Mouse (Mus musculus) CD4-positive naive resting alpha-beta T cell, adult 76 days (primary cell): ENCODE measurements around the gene Thbs3. TPM values are rescaled to one million over a fixed set of nuclear protein-coding genes. Genes with fewer than 3 reads are reported as not detected.

ENCODE experiments used
- total RNA-seq: library from RNA; stranded (reverse); gene quantifications from one replicate; pipeline ENCODE4 v1.2.4, GENCODE M21; 2023

Thbs3 gene
- 6.9 TPM for total RNA-seq

GRCm38 (mm10) chr3:89214681-89215411 is at the start of gene Thbs3:
Gene Thbs3, plus strand, starts transcription at chr3:89215180.

GRCm38 (mm10) chr3:89177242-89178106 is 37.5 kb upstream of the Thbs3 start, which contains the start of gene Scamp3:
Gene Scamp3, plus strand, starts transcription at chr3:89177473.

DNA sequence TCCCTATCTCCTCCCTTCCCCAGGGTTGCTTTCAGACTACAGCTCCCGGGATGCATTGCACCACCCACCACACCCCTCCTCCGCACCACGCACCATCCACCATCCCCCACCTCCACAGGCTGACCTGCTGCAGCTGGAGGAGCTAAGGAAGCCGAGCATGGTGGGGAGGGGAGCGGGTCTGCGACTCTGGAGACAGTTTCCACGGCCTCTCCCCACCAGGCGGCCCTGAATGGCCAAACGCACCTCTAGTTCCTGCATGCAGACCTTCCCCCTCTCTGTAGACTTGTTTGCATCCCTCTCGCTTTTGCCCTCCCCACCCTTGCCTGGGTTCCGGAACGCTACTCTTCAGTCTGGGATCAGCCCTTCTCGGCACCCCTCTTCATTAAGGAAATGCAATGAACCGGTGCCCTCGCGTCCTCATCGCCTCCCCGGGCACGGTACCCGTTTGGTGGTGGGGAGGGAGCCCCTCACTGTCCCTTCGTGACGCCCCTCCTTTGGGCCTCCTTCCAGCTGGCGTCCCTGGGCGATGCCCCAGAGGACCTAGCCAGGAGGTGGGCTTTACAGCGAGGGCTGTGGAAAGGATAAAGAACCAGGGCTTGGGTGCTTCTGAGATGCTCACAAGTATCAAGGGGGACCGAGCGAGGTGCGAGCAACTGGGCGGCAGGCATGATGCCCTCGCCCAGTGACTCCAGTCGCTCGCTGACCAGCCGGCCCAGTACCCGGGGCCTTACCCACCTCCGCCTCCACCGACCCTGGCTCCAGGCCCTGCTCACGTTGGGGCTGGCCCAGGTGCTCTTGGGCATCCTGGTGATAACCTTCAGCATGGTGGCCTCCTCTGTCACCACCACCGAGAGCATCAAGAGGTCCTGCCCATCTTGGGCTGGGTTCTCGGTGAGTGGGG is 31.7 kb upstream of the Thbs3 start, which contains the start of gene Fam189b:
Gene Fam189b, plus strand, starts transcription at position 86 of the 901 bp plus-strand sequence.

GRCm38 (mm10) chr3:89202253-89203141 is 12.5 kb upstream of the Thbs3 start, which contains the start of gene Gba:
Gene Gba, plus strand, starts transcription at chr3:89202928.

GRCm38 (mm10) chr3:89226900-89227299 is 11.9 kb downstream of the Thbs3 start, which contains the start of gene Mtx1:
Gene Mtx1, minus strand, starts transcription at chr3:89227088.

GRCm38 (mm10) chr3:89228836-89229235 is 13.9 kb downstream of the Thbs3 start, which contains the start of gene Muc1:
Gene Muc1, plus strand, starts transcription at chr3:89229057.

GRCm38 (mm10) chr3:89245688-89246171 is 30.8 kb downstream of the Thbs3 start, which contains the start of gene Krtcap2:
Gene Krtcap2, plus strand, starts transcription at chr3:89245966.

GRCm38 (mm10) chr3:89246261-89247100 is 31.5 kb downstream of the Thbs3 start, which contains the start of gene Trim46:
Gene Trim46, minus strand, starts transcription at chr3:89246309.

DNA sequence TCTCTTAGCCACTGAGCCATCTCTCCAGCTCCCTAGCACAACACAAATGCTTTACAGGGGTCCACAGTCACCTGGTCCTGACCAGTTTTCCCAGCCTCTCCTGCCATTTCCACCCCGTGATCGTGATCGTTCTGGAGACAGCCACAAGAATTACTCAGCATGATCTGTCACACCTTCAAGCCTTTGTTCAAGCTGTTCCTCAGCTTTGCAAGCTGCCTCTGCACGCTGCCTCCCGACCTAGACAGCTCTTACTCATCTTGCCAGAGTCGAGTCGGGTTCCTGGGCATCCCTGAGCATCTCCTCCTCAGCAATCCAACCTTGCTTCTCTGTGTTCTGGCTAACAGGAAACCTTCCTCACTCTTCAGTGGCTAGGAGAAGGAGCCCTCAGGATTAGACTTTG is 44.1 kb downstream of the Thbs3 start, which contains the start of gene Dpm3:
Gene Dpm3, plus strand, starts transcription at position 283 of the 400 bp plus-strand sequence.

DNA sequence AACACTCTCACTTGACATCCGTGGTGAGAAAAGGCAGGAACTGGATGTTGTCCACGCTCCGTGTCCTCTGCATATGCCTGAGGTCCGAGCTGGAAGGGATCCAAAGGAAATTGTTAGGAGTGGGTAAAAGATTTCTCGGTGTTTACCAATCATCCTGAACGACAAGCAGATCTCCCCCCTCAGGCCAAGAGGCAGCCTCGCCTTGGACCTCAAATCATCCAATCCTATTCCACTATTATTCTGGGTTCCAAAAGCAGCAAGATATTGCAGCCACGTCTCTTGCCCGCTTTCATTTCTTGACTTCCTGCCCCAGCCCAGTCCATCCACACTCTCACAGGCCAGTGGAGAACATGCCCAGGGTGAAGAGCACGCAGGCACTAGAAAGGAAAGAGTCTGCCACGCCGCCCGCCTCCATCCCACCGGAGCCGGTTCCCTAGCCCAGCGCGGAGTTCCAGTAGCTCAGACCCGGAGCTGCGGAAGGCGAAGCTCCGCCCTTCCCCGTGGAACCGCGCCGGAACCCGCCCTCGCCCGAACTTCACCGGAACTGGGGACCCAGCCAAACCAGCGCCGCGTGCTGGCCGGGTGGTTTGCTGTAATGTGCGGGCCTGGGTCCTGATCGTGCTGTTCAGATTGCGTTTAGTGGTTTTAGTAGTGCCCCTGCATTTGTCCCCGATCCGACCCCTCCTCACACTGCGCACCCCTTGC is 55.2 kb downstream of the Thbs3 start, which contains the start of gene Slc50a1:
Gene Slc50a1, minus strand, starts transcription at position 520 of the 705 bp plus-strand sequence.

Other genes starting within 250 kb of the Thbs3 start
- gene Rusc1, start 121.9 kb upstream of the Thbs3 start, total RNA-seq, result 69.6 TPM
- gene Gm43738, start 114.1 kb upstream of the Thbs3 start, total RNA-seq, result not detected
- gene Fdps, start 113.2 kb upstream of the Thbs3 start, total RNA-seq, result 35.4 TPM
- 0.21 TPM for gene Pklr, start 79.0 kb upstream of the Thbs3 start, total RNA-seq
- gene Hcn3, start 55.0 kb upstream of the Thbs3 start, total RNA-seq, result 5.2 TPM
- gene Clk2, start 50.4 kb upstream of the Thbs3 start, total RNA-seq, result 110 TPM
- gene Scamp3, start 37.7 kb upstream of the Thbs3 start, total RNA-seq, result 129 TPM
- 104 TPM for gene Fam189b, start 32.0 kb upstream of the Thbs3 start, total RNA-seq
- gene Gba, start 12.3 kb upstream of the Thbs3 start, total RNA-seq, result 60.6 TPM
- gene Mtx1, start 11.9 kb downstream of the Thbs3 start, total RNA-seq, result 175 TPM
- 1.5 TPM for gene Muc1, start 13.9 kb downstream of the Thbs3 start, total RNA-seq
- 91.1 TPM for gene Krtcap2, start 30.8 kb downstream of the Thbs3 start, total RNA-seq
- gene Trim46, start 31.1 kb downstream of the Thbs3 start, total RNA-seq, result 1.6 TPM
- 47.1 TPM for gene Dpm3, start 44.2 kb downstream of the Thbs3 start, total RNA-seq
- 90.8 TPM for gene Slc50a1, start 55.4 kb downstream of the Thbs3 start, total RNA-seq
- gene Efna1, start 66.0 kb downstream of the Thbs3 start, total RNA-seq, result not detected
- not detected for gene Efna3, start 107.8 kb downstream of the Thbs3 start, total RNA-seq
- 0.70 TPM for gene Efna4, start 122.8 kb downstream of the Thbs3 start, total RNA-seq
- 14.3 TPM for gene Adam15, start 134.8 kb downstream of the Thbs3 start, total RNA-seq
- 0.23 TPM for gene Dcst2, start 146.8 kb downstream of the Thbs3 start, total RNA-seq
- gene Dcst1, start 150.1 kb downstream of the Thbs3 start, total RNA-seq, result not detected
- gene Zbtb7b, start 179.6 kb downstream of the Thbs3 start, total RNA-seq, result 78.1 TPM
- not detected for gene Lenep, start 187.6 kb downstream of the Thbs3 start, total RNA-seq
- 21.0 TPM for gene Flad1, start 196.7 kb downstream of the Thbs3 start, total RNA-seq
- 3.7 TPM for gene Cks1b, start 203.2 kb downstream of the Thbs3 start, total RNA-seq
- gene Shc1, start 203.3 kb downstream of the Thbs3 start, total RNA-seq, result 96.1 TPM
- gene Pygo2, start 215.0 kb downstream of the Thbs3 start, total RNA-seq, result 39.8 TPM
- 95.0 TPM for gene Pbxip1, start 221.5 kb downstream of the Thbs3 start, total RNA-seq
- 10.0 TPM for gene Pmvk, start 239.4 kb downstream of the Thbs3 start, total RNA-seq